Mouse (Mus musculus): ENCODE data around the gene Usp12. TPM values are rescaled to one million over a fixed set of nuclear protein-coding genes. Genes with fewer than 3 reads are reported as not detected.

Usp12 gene
- polyA plus RNA-seq, 1 experiment, result 18.9 TPM

- peak overlapping the region; percentile 7; the same call in 1 of the 2 replicates for H3K4me3 ChIP-seq (ENCODE audit: insufficient read depth, low read depth, low read length)
- H3K27me3 ChIP-seq (replicated peaks; ENCODE audit: control insufficient read depth, insufficient read depth, low read length), result no peaks in the 10 kb centered on the region
- peaks cover 13% of the 10 kb centered on the region for H3K4me1 ChIP-seq (ENCODE audit: control insufficient read depth, insufficient read depth, low read length)
- H3K27ac ChIP-seq (ENCODE audit: insufficient read depth, low read depth, low read length), result peak overlapping the region; percentile 29
- no peaks in the 10 kb centered on the region for H3K36me3 ChIP-seq (ENCODE audit: control insufficient read depth, insufficient read depth, low read length)
- TF ChIP-seq POLR2A (IDR thresholded peaks at IDR 0.05; ENCODE audit: low read depth, low read length) (no peak), CTCF (conservative IDR thresholded peaks at IDR 0.05; ENCODE audit: insufficient read depth, insufficient read length, low read depth, low read length) (no peak)
- WGBS, result 17% methylated on average over 17 of the region's 17 CpGs
- DNase-seq, result peak; percentile 94
Observed at GRCm38 (mm10) chr5:146687541-146688313, 107.1 kb downstream of the Usp12 start.

DNA sequence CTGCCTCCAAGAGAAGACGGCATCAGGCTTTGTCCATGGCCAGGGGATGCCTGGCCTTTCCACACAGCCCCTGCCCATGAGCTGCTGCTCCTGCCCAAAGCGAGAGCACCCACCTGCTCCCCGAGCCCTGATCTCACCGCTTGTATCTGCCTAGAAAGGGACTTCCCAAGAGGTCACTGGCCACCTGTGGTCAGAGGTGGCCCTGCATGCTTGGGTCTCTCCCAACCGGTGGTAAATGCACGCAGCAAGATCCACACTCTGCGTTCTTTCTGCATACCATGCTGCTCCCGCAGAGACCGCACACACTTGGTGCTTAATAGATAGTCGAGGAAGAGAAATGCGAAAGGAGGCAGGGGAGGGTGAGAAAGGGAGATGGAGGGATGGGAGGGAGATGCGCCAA, 107.9 kb downstream of the Usp12 start:
- DNase-seq, result no peak
- H3K27ac ChIP-seq (ENCODE audit: insufficient read depth, low read depth, low read length), result no peak overlapping the region
- H3K36me3 ChIP-seq (ENCODE audit: control insufficient read depth, insufficient read depth, low read length), result no peaks in the 10 kb centered on the region
- peaks cover 7% of the 10 kb centered on the region; the same call in 1 of the 2 replicates for H3K4me1 ChIP-seq (ENCODE audit: control insufficient read depth, insufficient read depth, low read length)
- 73% methylated on average over 12 of the region's 12 CpGs for WGBS
- H3K27me3 ChIP-seq (replicated peaks; ENCODE audit: control insufficient read depth, insufficient read depth, low read length), result no peaks in the 10 kb centered on the region
- no peak; the same call in 1 of the 2 replicates for TF ChIP-seq CTCF (conservative IDR thresholded peaks at IDR 0.05; ENCODE audit: insufficient read depth, insufficient read length, low read depth, low read length)
- TF ChIP-seq POLR2A (IDR thresholded peaks at IDR 0.05; ENCODE audit: low read depth, low read length), result no peak
- no peak overlapping the region for H3K4me3 ChIP-seq (ENCODE audit: insufficient read depth, low read depth, low read length)

Other genes with a start within 250 kb of the Usp12 start
- gene Gm3415, start 238.9 kb downstream of the Usp12 start, polyA plus RNA-seq (2012; rRNA removed), result not detected in 2 replicates
- gene Gpr12, start 209.8 kb downstream of the Usp12 start, polyA plus RNA-seq (2012; rRNA removed), result 1.5 and 1.7 TPM in 2 replicates
- gene Rpl21, start 37.9 kb upstream of the Usp12 start, polyA plus RNA-seq (2012; rRNA removed), result 54.5 and 98.3 TPM in 2 replicates
- gene Rasl11a, start 50.1 kb upstream of the Usp12 start, polyA plus RNA-seq (2012; rRNA removed), result 17.4 and 20.2 TPM in 2 replicates
- 52.3 and 68.0 TPM in 2 replicates for gene Gtf3a, start 153.7 kb upstream of the Usp12 start, polyA plus RNA-seq (2012; rRNA removed)
- 23.2 and 27.7 TPM in 2 replicates for gene Mtif3, start 168.8 kb upstream of the Usp12 start, polyA plus RNA-seq (2012; rRNA removed)

All from kidney, adult 2 months (tissue).